Mouse (Mus musculus) neural tube, embryonic 12.5 days (tissue): ENCODE results near the gene Cfap20. TPM values are rescaled to one million over a fixed set of nuclear protein-coding genes. Genes with fewer than 3 reads are reported as not detected.
A peak's percentile ranks its signal among the peaks of the same experiment; 100 is the strongest.

ENCODE experiments used
- ATAC-seq: fragments of 200-750 bp; cut with Nextera tagmentation; 2 replicates; pipeline ENCODE4 v1.8.0; 2017; ENCODE audit warnings: low read depth, mild to moderate bottlenecking, moderate TSS enrichment, moderate library complexity; ENCODE audit not compliant: low FRiP score
- H3K27ac ChIP-seq: fragments of 300-500 bp; sonication (generic); 2 replicates; pipeline ENCODE4 v1.5.1; 2016
- H3K27me3 ChIP-seq: fragments of 300-500 bp; sonication (generic); replicated peaks from 2 replicates; pipeline ENCODE4 v1.6.1; 2016; ENCODE audit warnings: mild to moderate bottlenecking
- H3K36me3 ChIP-seq: fragments of 300-500 bp; sonication (generic); 2 replicates; pipeline ENCODE4 v1.6.1; 2016; ENCODE audit warnings: mild to moderate bottlenecking
- H3K4me1 ChIP-seq: fragments of 300-500 bp; sonication (generic); 2 replicates; pipeline ENCODE4 v1.6.1; 2016
- H3K4me2 ChIP-seq: fragments of 300-500 bp; sonication (generic); replicated peaks from 2 replicates; pipeline ENCODE4 v1.6.1; 2016; ENCODE audit warnings: mild to moderate bottlenecking
- H3K4me3 ChIP-seq: fragments of 300-500 bp; sonication (generic); 2 replicates; pipeline ENCODE4 v1.5.1; 2016
- H3K9ac ChIP-seq: fragments of 300-500 bp; sonication (generic); 2 replicates; pipeline ENCODE4 v1.6.1; 2016; ENCODE audit warnings: mild to moderate bottlenecking
- H3K9me3 ChIP-seq: fragments of 300-500 bp; sonication (generic); 2 replicates; pipeline ENCODE4 v1.6.1; 2016; ENCODE audit warnings: mild to moderate bottlenecking
- WGBS: fragments of 180-500 bp; shearing (Covaris S2); methylation state at CpG from one replicate; pipeline ENCODE4 v1.1.7; 2016; 5-methylcytosine and 5-hydroxymethylcytosine counted together
- polyA plus RNA-seq: library from polyadenylated mRNA; unstranded; fragments of >200 nt; fragmentation: Nextera tagmentation; extraction: Ambion mirVana; gene quantifications from 2 replicates; pipeline ENCODE4 v1.2.1, GENCODE M21; 2016

Cfap20 gene
- polyA plus RNA-seq, 1 experiment from 2014 or later, result 127 TPM

DNA sequence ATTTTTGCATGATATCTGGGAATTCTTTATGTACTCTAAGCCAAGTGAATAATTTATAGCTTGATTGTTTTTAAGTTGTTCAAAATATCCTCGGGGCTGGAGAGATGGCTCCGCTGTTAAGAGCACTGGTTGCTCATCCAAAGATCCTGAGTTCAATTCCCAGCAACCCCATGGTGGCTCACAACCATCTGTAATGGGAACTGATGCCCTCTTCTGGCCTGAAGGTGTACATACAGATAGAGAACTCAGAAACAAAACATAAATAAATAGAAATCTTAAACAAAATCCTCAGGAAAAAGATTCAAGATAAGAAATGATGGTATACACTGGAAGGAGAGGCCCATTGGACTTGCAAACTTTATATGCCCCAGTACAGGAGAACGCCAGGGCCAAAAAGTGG, 1.3 kb upstream of the Cfap20 start:
- Histone ChIP-seq H3K4me1 (peaks cover 27% of the 10 kb centered on the region), H3K27me3 (no peaks in the 10 kb centered on the region), H3K36me3 (no peaks in the 10 kb centered on the region), H3K9me3 (no peaks in the 10 kb centered on the region), H3K4me2 (no peak overlapping the region), H3K27ac (no peak overlapping the region), H3K9ac (no peak overlapping the region), H3K4me3 (no peak overlapping the region)
- ATAC-seq, result no peak
- 87% methylated on average over 3 of the region's 3 CpGs for WGBS

DNA sequence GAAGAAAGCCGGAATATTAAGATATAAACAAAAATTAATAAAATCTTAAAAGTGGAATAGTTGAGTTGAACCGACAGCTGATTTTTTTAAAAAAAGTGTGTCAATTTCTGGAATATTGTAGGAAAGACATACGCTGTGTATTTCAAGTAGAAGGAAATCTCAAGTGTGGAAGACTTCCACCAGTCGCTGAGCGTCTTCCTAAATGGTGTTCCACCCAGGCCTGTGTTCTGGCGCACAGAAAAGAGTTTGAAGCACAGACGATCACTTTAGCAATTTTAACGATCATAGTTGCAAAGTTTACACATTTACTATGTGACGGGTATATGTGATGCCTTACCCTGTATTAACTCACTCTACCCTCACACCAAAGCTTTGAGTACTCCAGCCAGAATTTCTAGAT, 802 bp upstream of the Cfap20 start:
- Histone ChIP-seq H3K9ac (no peak overlapping the region), H3K27me3 (no peaks in the 10 kb centered on the region), H3K9me3 (no peaks in the 10 kb centered on the region), H3K4me2 (peak overlapping the region; percentile 85; the same call in 1 of the 2 replicates), H3K4me3 (no peak overlapping the region), H3K27ac (no peak overlapping the region), H3K36me3 (no peaks in the 10 kb centered on the region), H3K4me1 (peaks cover 32% of the 10 kb centered on the region)
- 94% methylated on average over 9 of the region's 9 CpGs for WGBS
- no peak for ATAC-seq

DNA sequence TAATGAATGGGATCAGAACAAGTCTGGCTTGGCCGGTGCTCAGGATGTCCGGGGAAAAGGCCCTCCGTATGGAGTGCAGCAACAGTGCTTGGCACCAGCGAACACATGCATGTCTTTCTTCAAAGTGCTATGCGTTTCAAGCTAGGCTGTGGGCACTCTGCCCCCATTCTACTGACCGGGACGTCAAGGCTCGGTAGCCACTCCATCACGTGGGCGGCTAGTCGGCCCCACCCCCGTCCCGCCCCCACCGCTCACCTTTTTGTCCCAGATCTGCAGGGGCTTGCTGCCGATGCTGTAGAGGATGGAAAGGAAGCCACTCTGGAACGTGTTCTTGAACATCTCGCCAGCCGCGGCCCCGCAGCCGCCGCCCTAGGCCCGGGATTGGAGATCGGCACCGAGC, 436 bp downstream of the Cfap20 start:
- WGBS, result under 1% methylated on average over 25 of the region's 25 CpGs
- H3K9ac ChIP-seq, result peak overlapping the region; percentile 84
- no peaks in the 10 kb centered on the region for H3K36me3 ChIP-seq
- peak overlapping the region; percentile 75 for H3K27ac ChIP-seq
- peak; percentile 44 for ATAC-seq
- no peaks in the 10 kb centered on the region for H3K9me3 ChIP-seq
- peaks cover 43% of the 10 kb centered on the region for H3K4me1 ChIP-seq
- peak overlapping the region; percentile 85 for H3K4me2 ChIP-seq
- no peaks in the 10 kb centered on the region for H3K27me3 ChIP-seq
- peak overlapping the region; percentile 83 for H3K4me3 ChIP-seq

DNA sequence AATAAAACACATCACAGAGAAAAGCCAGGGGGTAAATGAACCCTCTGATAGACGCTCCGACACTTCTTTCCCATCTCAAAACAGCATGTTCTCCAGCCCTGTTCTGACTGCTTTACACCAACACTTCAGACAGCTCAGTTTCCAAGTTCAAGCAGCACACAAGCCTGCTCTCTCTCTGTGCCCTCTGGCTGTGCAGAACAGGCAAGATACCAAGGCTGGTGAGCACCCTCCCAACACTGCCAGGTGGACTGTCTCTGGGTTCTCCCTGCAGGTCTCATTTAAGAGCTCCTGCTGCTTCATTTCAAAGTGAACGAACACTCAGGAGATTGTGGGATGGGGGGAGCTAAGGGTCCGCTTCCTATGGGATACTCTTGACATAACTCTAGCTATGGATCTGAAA, 1.5 kb downstream of the Cfap20 start:
- Histone ChIP-seq H3K4me3 (no peak overlapping the region), H3K4me2 (peak overlapping the region; percentile 85), H3K4me1 (peaks cover 52% of the 10 kb centered on the region), H3K27me3 (no peaks in the 10 kb centered on the region), H3K9ac (peak overlapping the region; percentile 84), H3K27ac (no peak overlapping the region), H3K36me3 (no peaks in the 10 kb centered on the region), H3K9me3 (no peaks in the 10 kb centered on the region)
- ATAC-seq, result no peak
- WGBS, result 70% methylated on average over 4 of the region's 4 CpGs

DNA sequence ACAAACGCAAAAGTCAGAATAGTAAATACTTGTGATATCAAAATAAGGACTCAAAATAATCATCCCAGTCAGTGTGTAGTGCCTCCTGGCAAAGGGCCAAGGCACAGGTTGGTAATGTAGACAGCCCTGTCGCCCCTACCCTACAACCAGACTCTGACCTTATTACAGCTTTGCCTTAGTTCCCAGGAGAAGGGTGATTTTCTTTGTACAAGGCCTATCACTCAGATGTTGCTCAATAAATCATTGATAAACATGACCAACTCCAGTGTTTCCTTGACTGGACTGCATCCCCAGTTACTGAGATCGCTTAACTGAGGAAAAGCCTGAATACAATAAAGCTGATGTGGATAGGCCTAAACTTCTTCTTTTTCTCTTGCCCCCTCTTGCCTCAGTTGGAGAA, 2.2 kb downstream of the Cfap20 start:
- WGBS, result 86% methylated on average over 3 of the region's 3 CpGs
- H3K36me3 ChIP-seq, result no peaks in the 10 kb centered on the region
- no peak overlapping the region for H3K4me3 ChIP-seq
- H3K4me2 ChIP-seq, result peak overlapping the region; percentile 85
- H3K9me3 ChIP-seq, result no peaks in the 10 kb centered on the region
- no peak overlapping the region for H3K9ac ChIP-seq
- no peaks in the 10 kb centered on the region for H3K27me3 ChIP-seq
- peaks cover 59% of the 10 kb centered on the region for H3K4me1 ChIP-seq
- no peak overlapping the region for H3K27ac ChIP-seq
- no peak for ATAC-seq

DNA sequence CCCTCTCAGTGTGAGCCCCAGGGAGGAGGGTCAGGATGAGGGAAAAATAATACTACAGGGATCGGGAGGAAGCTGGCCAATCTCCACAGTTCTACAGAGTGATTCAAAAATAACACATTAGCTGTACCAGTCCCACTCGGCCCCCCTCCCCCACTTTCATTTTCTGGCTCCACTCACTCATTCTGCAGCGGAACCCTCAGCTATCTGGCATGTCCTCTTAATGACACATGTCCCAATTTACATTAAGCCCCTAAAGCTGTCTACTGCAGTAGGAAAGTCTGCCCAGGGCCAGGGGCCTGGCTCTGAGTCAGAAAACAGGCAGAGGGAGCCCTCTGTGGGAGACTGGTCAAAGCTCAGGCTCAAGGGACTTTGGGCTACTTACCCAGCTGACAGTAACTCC, 4.7 kb downstream of the Cfap20 start:
- H3K4me1 ChIP-seq, result peaks cover 71% of the 10 kb centered on the region
- H3K27ac ChIP-seq, result no peak overlapping the region; the same call in 1 of the 2 replicates
- no peaks in the 10 kb centered on the region for H3K27me3 ChIP-seq
- no peak overlapping the region for H3K9ac ChIP-seq
- H3K4me3 ChIP-seq, result no peak overlapping the region
- H3K9me3 ChIP-seq, result no peaks in the 10 kb centered on the region
- no peaks in the 10 kb centered on the region for H3K36me3 ChIP-seq
- 22% methylated on average over 3 of the region's 3 CpGs for WGBS
- H3K4me2 ChIP-seq, result peak overlapping the region; percentile 40
- peak; percentile 24; the same call in 1 of the 2 replicates for ATAC-seq

DNA sequence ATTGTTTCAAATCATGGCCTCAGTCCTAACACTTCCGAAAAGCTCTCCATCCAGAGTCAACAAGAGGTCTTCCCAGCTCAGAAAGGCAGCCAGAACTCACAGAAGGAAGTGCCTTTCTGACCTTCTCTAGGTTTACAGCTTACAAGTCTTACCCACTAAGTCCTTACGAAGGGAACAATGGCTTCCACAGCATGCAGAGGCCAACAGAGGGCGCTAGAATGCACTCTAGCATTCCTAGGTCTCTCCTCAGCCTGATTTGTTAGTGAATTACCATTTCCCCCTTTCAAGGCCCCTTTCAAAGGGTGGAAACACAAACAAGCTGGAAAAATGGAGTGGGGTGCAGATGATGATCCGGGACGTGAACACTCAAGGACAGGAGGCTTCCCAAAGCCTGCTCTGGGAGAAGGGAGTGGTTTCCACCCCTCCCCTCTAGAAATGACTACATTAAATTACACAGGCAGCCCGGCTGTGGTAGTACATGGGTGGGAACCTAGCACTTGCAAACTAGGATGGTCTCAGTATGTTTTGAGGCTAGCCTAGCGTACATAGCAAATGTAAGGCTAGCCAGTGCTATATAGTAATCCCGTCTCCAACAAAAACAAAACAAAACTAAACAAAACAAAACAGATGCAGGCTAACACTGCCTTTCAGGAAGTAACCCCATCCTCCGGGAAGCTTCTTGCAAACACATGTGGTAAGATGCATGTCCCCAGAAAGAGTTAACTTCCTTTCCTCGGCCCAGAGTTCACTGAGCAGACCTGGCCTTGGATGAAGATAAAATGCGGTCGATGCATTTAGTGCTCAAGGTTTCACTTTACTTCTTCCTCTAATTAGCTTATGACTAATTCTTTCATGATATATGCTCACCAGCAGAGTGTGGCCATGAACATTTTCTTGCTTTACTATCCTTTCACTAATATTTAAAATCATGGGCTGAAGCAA, 6.8 kb downstream of the Cfap20 start:
- WGBS, result 45% methylated on average over 12 of the region's 12 CpGs
- peak; percentile 56; the same call in 1 of the 2 replicates for ATAC-seq
- Histone ChIP-seq H3K27me3 (no peaks in the 10 kb centered on the region), H3K9me3 (no peaks in the 10 kb centered on the region), H3K4me1 (peaks cover 58% of the 10 kb centered on the region), H3K27ac (peak overlapping the region; percentile 11), H3K4me3 (no peak overlapping the region), H3K9ac (no peak overlapping the region), H3K4me2 (peak overlapping the region; percentile 36), H3K36me3 (peaks cover 1% of the 10 kb centered on the region)

DNA sequence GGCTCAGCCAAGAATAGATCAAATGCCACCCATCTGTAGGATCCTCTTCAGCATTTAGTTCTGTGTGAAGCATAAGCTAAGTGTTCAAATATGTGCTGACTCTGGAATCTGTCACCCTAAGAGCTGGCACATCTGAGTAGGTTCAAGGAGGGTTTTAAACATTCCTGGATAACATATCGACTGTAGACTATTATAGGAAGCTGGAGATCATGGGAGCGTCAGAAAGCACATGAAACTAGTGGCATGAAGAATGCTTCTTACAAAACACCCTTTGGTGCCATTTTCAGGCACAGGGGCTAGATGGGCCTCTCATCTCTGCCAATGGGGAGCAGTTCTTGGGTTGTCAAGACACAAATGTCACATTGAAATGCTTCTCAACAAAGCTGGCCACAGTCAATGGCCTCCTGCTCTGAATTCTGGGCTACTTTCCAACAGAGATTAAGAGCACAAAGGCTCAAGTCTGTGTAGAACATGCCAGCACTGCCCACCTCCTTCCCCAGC, 7.8 kb downstream of the Cfap20 start:
- 68% methylated on average over 2 of the region's 2 CpGs for WGBS
- no peaks in the 10 kb centered on the region for H3K27me3 ChIP-seq
- peak overlapping the region; percentile 36; the same call in 1 of the 2 replicates for H3K4me2 ChIP-seq
- no peak overlapping the region for H3K4me3 ChIP-seq
- peak; percentile 57; the same call in 1 of the 2 replicates for ATAC-seq
- H3K27ac ChIP-seq, result no peak overlapping the region
- H3K9me3 ChIP-seq, result no peaks in the 10 kb centered on the region
- peaks cover 48% of the 10 kb centered on the region for H3K4me1 ChIP-seq
- H3K36me3 ChIP-seq, result peaks cover 11% of the 10 kb centered on the region
- H3K9ac ChIP-seq, result no peak overlapping the region

DNA sequence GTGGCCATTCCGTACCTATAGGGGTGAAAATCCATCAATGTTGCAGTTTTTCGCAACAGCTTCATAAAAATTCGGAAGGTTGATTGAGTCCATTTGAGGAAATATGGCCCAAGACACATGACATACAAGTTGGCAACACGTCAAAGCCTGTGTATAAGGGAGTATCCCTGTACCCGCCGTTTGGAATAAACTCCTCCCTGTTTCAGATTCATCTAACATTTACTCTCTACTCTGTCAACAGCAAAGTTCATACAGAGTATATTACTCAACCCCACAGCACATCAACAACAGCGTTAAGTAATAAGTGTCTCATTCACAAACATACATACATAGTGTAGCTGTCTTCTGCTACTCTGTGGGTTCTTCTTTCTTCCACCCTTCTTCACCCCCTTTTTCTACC, 10.0 kb downstream of the Cfap20 start:
- no peak overlapping the region for H3K4me2 ChIP-seq
- no peaks in the 10 kb centered on the region for H3K9me3 ChIP-seq
- WGBS, result 93% methylated on average over 7 of the region's 7 CpGs
- no peaks in the 10 kb centered on the region for H3K27me3 ChIP-seq
- peaks cover 32% of the 10 kb centered on the region for H3K4me1 ChIP-seq
- no peak overlapping the region for H3K4me3 ChIP-seq
- no peak overlapping the region for H3K9ac ChIP-seq
- peaks cover 32% of the 10 kb centered on the region for H3K36me3 ChIP-seq
- ATAC-seq, result no peak
- H3K27ac ChIP-seq, result no peak overlapping the region

DNA sequence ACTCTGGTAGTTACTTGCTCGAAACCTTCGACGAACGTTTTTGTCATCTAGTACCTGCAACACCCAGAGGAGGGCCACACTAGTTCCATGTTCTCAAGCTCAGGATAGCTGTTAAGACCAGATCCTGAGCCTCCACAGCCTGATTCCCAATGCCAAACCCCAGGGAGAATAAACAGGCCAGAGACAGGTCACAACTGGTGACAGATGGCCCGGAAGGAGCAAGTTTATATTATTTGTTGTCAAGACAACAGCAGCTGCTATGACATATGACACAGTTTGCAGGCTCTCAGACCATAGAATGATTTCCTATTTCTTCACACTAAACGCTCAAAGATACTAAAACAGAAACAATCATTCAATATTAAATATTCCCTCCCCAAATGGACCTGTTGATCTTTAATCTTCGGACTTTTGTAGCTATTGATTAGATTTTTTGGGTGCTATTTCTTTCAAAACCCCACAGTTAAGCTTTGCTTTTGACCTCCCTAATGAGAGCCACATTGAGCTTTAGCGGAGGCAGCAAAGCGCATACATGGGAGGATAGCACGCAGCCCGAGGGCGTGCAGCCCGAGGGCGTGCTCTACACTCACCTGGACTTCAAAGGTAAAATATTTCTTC, 12.4 kb downstream of the Cfap20 start:
- Histone ChIP-seq H3K9me3 (no peaks in the 10 kb centered on the region), H3K36me3 (peaks cover 39% of the 10 kb centered on the region), H3K4me1 (peaks cover 11% of the 10 kb centered on the region; the same call in 1 of the 2 replicates), H3K27ac (no peak overlapping the region), H3K9ac (no peak overlapping the region), H3K4me2 (no peak overlapping the region), H3K4me3 (no peak overlapping the region), H3K27me3 (no peaks in the 10 kb centered on the region)
- ATAC-seq, result no peak
- 95% methylated on average over 14 of the region's 14 CpGs for WGBS

DNA sequence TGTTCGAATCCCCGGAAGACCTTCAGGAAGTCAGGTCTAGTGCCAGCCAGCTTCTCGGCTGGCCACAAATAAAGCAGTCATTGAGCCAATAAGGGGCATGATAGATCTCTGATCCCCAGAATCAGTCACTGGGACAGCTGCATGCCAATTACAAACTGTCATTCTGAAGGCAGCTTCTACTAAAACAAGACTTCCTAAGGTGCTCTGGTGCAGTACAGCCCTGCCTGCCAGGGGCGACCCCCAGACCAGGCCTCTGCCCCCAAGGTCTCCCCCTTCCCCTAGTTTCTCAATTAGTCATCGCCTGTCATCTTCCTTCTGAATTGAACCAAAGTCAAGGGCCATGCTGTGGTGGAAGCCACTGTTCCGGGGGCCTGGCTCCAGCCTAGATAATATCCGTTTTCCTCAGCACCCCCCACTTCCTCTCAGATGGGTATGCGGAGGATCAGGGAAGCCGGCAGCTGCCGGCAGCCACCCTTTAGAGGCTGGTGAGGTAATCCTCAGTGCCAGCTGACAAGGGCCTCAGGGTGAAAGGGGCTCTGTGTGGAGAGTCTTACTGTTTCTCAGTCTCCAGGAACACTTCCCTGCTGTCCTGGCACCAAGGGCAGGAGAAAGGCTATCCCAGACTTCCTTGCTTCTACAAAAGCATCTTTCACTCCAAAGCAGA, 23.2 kb downstream of the Cfap20 start:
- H3K27me3 ChIP-seq, result no peaks in the 10 kb centered on the region
- no peak overlapping the region for H3K27ac ChIP-seq
- H3K9ac ChIP-seq, result no peak overlapping the region
- H3K9me3 ChIP-seq, result no peaks in the 10 kb centered on the region
- H3K36me3 ChIP-seq, result no peaks in the 10 kb centered on the region
- no peak overlapping the region for H3K4me2 ChIP-seq
- H3K4me3 ChIP-seq, result no peak overlapping the region
- no peaks in the 10 kb centered on the region for H3K4me1 ChIP-seq
- WGBS, result 56% methylated on average over 10 of the region's 10 CpGs
- ATAC-seq, result no peak

DNA sequence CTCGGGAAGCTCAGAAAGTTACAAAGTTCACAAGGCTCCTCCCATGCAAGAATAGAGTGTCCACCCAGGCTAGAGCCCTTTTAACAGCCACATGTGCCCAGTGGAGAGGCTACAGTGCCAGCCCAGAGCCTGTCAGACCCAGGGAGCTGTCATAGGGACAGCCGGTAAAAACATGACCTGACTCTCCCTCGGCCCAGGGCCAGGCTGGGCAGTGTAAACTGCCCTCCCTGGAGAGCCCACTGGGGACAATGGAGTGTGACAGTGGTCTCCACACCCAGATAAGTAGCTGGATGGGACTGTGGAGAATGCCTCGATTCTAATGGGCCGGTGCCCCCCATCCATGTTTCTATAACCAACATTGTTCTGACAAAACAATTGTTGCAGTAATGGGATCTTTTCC, 25.2 kb downstream of the Cfap20 start:
- Histone ChIP-seq H3K4me3 (no peak overlapping the region), H3K4me2 (no peak overlapping the region), H3K9ac (no peak overlapping the region), H3K9me3 (no peaks in the 10 kb centered on the region), H3K36me3 (no peaks in the 10 kb centered on the region), H3K27ac (no peak overlapping the region), H3K27me3 (no peaks in the 10 kb centered on the region), H3K4me1 (no peaks in the 10 kb centered on the region)
- WGBS, result 85% methylated on average over 5 of the region's 5 CpGs
- ATAC-seq, result no peak
